Mouse (Mus musculus) myocyte (in vitro differentiated cells): ENCODE results near the gene Dennd5b. TPM values are rescaled to one million over a fixed set of nuclear protein-coding genes. Genes with fewer than 3 reads are reported as not detected.

Source experiments
- H3K27me3 ChIP-seq: one replicate; pipeline ENCODE4 v1.6.1; 2011; ENCODE audit not compliant: control insufficient read depth, insufficient read depth, insufficient read length
- H3K36me3 ChIP-seq: one replicate; pipeline ENCODE4 v1.6.1; 2011; ENCODE audit not compliant: control insufficient read depth, insufficient read depth
- H3K4me2 ChIP-seq: one replicate; pipeline ENCODE4 v1.6.1; 2011; ENCODE audit warnings: low read depth, control low read depth
- H3K4me3 ChIP-seq: one replicate; pipeline ENCODE4 v1.5.1; 2011; ENCODE audit warnings: mild to moderate bottlenecking, control low read depth, moderate library complexity
- H3K79me2 ChIP-seq: one replicate; pipeline ENCODE4 v1.6.1; 2011; ENCODE audit not compliant: control insufficient read depth, insufficient read depth
- H3ac ChIP-seq: one replicate; pipeline ENCODE4 v1.6.1; 2011; ENCODE audit not compliant: control insufficient read depth, insufficient read length
- CEBPB ChIP-seq: IDR thresholded peaks from 2 replicates; pipeline ENCODE4 v1.6.1; 2011; ENCODE audit warnings: mild to moderate bottlenecking, moderate library complexity; ENCODE audit not compliant: poor library complexity, insufficient read depth, severe bottlenecking
- E2F4 ChIP-seq: IDR thresholded peaks from one replicate; pipeline ENCODE4 v1.6.1; 2011; ENCODE audit warnings: mild to moderate bottlenecking, control low read depth, moderate library complexity; ENCODE audit not compliant: insufficient read depth
- MAX ChIP-seq: IDR thresholded peaks from one replicate; pipeline ENCODE4 v1.6.1; 2011; ENCODE audit warnings: low read depth, mild to moderate bottlenecking, control low read depth
- MYOD1 ChIP-seq, 3 experiments: IDR thresholded peaks; one replicate each; pipeline ENCODE4 v1.6.1; 2011; ENCODE audit warnings: control low read depth in 2 of 3, low read depth in 2 of 3, mild to moderate bottlenecking in 2 of 3, moderate library complexity in 1 of 3; ENCODE audit not compliant: insufficient read length in 2 of 3, control insufficient read depth in 1 of 3
- MYOG ChIP-seq, 3 experiments: IDR thresholded peaks; one replicate each; pipeline ENCODE4 v1.6.1; 2011; ENCODE audit warnings: control low read depth in 2 of 3, low read depth in 2 of 3, mild to moderate bottlenecking in 2 of 3; ENCODE audit not compliant: insufficient read length in 2 of 3, control insufficient read depth in 1 of 3, insufficient read depth in 1 of 3
- POLR2A ChIP-seq: IDR thresholded peaks from one replicate; pipeline ENCODE4 v1.6.1; 2011; ENCODE audit warnings: low read depth, mild to moderate bottlenecking, control low read depth, moderate library complexity; ENCODE audit not compliant: insufficient read length
- POLR2AphosphoS2 ChIP-seq: IDR thresholded peaks from one replicate; pipeline ENCODE4 v1.6.1; 2011; ENCODE audit warnings: low read depth, control low read depth; ENCODE audit not compliant: insufficient read length
- REST ChIP-seq: IDR thresholded peaks from one replicate; pipeline ENCODE4 v1.6.1; 2011; ENCODE audit warnings: mild to moderate bottlenecking, control low read depth, moderate library complexity; ENCODE audit not compliant: insufficient read depth, insufficient read length
- SRF ChIP-seq: IDR thresholded peaks from one replicate; pipeline ENCODE4 v1.6.1; 2011; ENCODE audit warnings: low read depth; ENCODE audit not compliant: control insufficient read depth, insufficient read length
- TCF12 ChIP-seq: IDR thresholded peaks from one replicate; pipeline ENCODE4 v1.6.1; 2011; ENCODE audit warnings: mild to moderate bottlenecking, control low read depth; ENCODE audit not compliant: poor library complexity, insufficient read depth, severe bottlenecking
- TCF3 ChIP-seq: IDR thresholded peaks from one replicate; pipeline ENCODE4 v1.6.1; 2011; ENCODE audit warnings: low read depth, control low read depth; ENCODE audit not compliant: insufficient read length
- USF1 ChIP-seq: IDR thresholded peaks from one replicate; pipeline ENCODE4 v1.6.1; 2011; ENCODE audit warnings: low read depth, mild to moderate bottlenecking, control low read depth, moderate library complexity
- polyA plus RNA-seq: library from polyadenylated mRNA; unstranded; fragments of >200 nt; fragmentation: generic; extraction: Trizol; gene quantifications from one replicate; pipeline ENCODE4 v1.2.1, GENCODE M21; 2012; ENCODE audit warnings: missing spikeins

Dennd5b gene
- polyA plus RNA-seq, 1 experiment = 3.1 TPM

DNA sequence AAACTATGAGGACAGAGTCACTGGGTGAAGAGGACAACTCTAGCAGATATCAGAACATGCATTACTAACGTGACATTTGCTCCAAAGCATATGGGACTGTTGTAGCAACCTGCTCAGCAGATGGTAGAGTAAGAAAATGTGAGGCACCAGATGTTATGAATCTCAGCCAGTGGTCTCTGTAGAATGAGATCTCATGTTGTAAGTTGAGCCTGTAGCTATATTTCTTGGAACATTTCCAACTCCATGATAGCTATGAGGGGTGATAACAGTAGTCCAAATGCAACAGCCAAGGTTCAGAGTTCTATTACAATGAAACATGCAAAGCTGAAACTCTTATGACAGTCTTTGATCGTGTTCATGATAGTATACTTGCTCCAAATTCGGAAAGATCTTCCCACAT is 28.6 kb downstream of the Dennd5b start:
- no peaks in the 10 kb centered on the region for H3K79me2 ChIP-seq
- H3K4me2 ChIP-seq = no peak overlapping the region
- H3K36me3 ChIP-seq = peaks cover 13% of the 10 kb centered on the region
- H3K27me3 ChIP-seq = no peaks in the 10 kb centered on the region
- H3ac ChIP-seq = no peak overlapping the region
- no peak overlapping the region for H3K4me3 ChIP-seq
- TF ChIP-seq POLR2AphosphoS2 (no peak), POLR2A (no peak), SRF (no peak), TCF12 (no peak), TCF3 (no peak), REST (no peak), MAX (no peak), MYOG (IDR thresholded peaks at IDR 0.05; ENCODE audit: control insufficient read depth in 1 of 3, insufficient read depth in 1 of 3, insufficient read length in 2 of 3, low read depth in 2 of 3) (no peak), CEBPB (no peak), E2F4 (no peak), MYOD1 (IDR thresholded peaks at IDR 0.05; ENCODE audit: control insufficient read depth in 1 of 3, insufficient read length in 2 of 3, low read depth in 2 of 3) (no peak), USF1 (no peak)

DNA sequence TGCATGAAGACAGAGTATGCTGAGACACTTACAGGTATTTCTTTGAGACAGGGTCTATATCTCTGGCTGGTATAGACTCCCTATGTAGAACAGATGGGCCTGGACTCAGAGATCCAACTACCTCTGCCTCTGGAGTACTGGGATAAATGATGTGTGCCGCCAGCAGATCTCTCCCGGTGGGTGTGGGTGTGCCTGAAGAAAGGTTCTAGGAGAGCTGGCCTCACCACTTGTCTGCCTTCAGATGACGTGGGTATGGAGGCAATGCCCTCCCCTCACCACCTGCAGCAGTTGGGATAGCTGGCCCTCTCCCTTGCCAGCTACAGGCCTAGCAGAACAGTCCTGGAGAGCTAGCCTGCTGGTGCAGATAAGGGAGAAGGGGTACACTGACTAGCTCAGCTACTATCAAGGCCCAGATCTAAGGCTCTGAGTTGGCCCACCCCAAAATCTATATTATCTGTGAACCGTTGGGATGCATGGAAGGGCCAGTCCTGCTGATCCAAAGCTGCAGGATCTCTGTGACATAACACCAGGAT is 30.8 kb downstream of the Dennd5b start:
- peaks cover 17% of the 10 kb centered on the region for H3K36me3 ChIP-seq
- no peak for TF ChIP-seq E2F4
- TF ChIP-seq TCF12 = no peak
- TF ChIP-seq USF1 = no peak
- TF ChIP-seq POLR2AphosphoS2 = no peak
- no peak for TF ChIP-seq SRF
- no peak for TF ChIP-seq MYOD1 (IDR thresholded peaks at IDR 0.05; ENCODE audit: control insufficient read depth in 1 of 3, insufficient read length in 2 of 3, low read depth in 2 of 3)
- TF ChIP-seq CEBPB = no peak
- TF ChIP-seq MAX = no peak
- no peak for TF ChIP-seq REST
- TF ChIP-seq TCF3 = no peak
- TF ChIP-seq MYOG (IDR thresholded peaks at IDR 0.05; ENCODE audit: control insufficient read depth in 1 of 3, insufficient read depth in 1 of 3, insufficient read length in 2 of 3, low read depth in 2 of 3) = no peak
- no peak for TF ChIP-seq POLR2A
- no peak overlapping the region for H3K4me2 ChIP-seq
- H3ac ChIP-seq = no peak overlapping the region
- H3K79me2 ChIP-seq = no peaks in the 10 kb centered on the region
- no peaks in the 10 kb centered on the region for H3K27me3 ChIP-seq
- H3K4me3 ChIP-seq = no peak overlapping the region

DNA sequence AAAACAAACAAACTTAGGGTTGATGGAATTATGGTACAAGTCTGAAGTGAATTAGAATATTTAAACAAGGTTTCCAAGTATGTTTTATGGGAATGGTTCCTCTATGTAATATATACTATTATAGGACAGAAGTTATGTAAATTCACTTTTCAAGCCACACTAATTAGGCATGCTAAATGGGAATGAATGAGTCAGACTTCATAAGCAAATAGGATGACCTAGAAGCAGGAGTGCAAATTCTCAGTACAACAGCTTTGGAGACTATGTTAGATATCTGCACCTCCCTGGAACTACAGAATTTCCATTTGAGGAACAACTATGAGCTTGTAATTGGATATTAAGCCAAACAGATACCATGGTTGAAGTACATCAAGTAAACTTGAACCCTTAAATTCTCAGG is 38.1 kb downstream of the Dennd5b start:
- Histone ChIP-seq H3K79me2 (no peaks in the 10 kb centered on the region), H3K27me3 (no peaks in the 10 kb centered on the region), H3K36me3 (peaks cover 5% of the 10 kb centered on the region), H3K4me2 (no peak overlapping the region), H3ac (no peak overlapping the region), H3K4me3 (no peak overlapping the region)
- no peak for TF ChIP-seq SRF
- TF ChIP-seq TCF12 = no peak
- no peak for TF ChIP-seq MYOG (IDR thresholded peaks at IDR 0.05; ENCODE audit: control insufficient read depth in 1 of 3, insufficient read depth in 1 of 3, insufficient read length in 2 of 3, low read depth in 2 of 3)
- TF ChIP-seq REST = no peak
- no peak for TF ChIP-seq MYOD1 (IDR thresholded peaks at IDR 0.05; ENCODE audit: control insufficient read depth in 1 of 3, insufficient read length in 2 of 3, low read depth in 2 of 3)
- no peak for TF ChIP-seq POLR2A

DNA sequence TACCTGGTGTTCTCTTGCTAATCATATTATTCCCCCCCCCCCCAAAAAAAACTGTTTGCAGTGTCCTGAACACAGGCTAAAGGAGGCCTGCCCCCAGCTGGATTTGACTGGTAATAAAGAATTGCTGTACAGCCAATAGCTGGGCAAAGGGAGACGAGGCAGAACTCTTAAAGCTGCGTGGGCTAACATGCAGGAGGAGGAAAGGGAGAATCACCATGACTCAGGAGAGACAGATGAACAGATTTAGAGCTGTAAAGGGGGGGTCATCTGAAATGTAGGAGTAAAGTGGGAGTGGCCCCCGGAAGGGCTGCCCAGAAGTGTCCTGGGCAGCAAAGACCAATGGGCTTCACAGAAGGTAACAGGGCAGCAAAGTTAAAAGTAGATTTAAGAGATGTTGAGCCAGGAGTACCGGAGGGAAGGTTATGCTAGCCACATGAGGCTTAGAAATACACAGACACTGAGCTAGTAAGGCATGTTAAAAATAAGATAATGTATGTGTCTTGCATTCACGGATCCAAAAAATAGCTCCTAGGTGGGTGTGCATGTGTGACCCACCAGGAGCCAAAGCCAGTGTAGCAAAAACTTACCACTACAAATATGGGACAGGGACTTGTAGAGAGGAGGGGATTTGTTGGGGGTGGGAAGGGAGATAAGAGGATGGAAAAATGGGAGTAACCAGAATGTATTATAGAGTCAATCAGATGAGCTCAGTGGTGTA is 40.7 kb downstream of the Dennd5b start:
- no peak overlapping the region for H3K4me2 ChIP-seq
- H3K4me3 ChIP-seq = no peak overlapping the region
- H3K36me3 ChIP-seq = no peaks in the 10 kb centered on the region
- H3K27me3 ChIP-seq = no peaks in the 10 kb centered on the region
- H3K79me2 ChIP-seq = no peaks in the 10 kb centered on the region
- TF ChIP-seq POLR2AphosphoS2 = no peak
- no peak for TF ChIP-seq MYOD1 (IDR thresholded peaks at IDR 0.05; ENCODE audit: control insufficient read depth in 1 of 3, insufficient read length in 2 of 3, low read depth in 2 of 3)
- TF ChIP-seq MYOG (IDR thresholded peaks at IDR 0.05; ENCODE audit: control insufficient read depth in 1 of 3, insufficient read depth in 1 of 3, insufficient read length in 2 of 3, low read depth in 2 of 3) = no peak
- no peak for TF ChIP-seq MAX
- TF ChIP-seq TCF3 = no peak
- TF ChIP-seq POLR2A = no peak
- TF ChIP-seq TCF12 = no peak
- no peak overlapping the region for H3ac ChIP-seq
